Mouse (Mus musculus) retina, postnatal 1 day (tissue): ENCODE data around the gene Vdac1.

Experiments
- DNase-seq: peaks from one replicate; pipeline ENCODE4 v3.0.0-alpha.2; 2012

Gene Vdac1

GRCm38 (mm10) chr11:52421053-52421778 is 60.6 kb downstream of the Vdac1 start:
- DNase-seq = peak; percentile 81

- DNase-seq = no peak
These were observed 68.8 kb downstream of the Vdac1 start for GRCm38 (mm10) chr11:52429440-52429839.

GRCm38 (mm10) chr11:52431594-52431993 is 70.9 kb downstream of the Vdac1 start:
- DNase-seq = peak; percentile 49

- no peak for DNase-seq
These were observed 71.5 kb downstream of the Vdac1 start for GRCm38 (mm10) chr11:52432148-52432547.

- DNase-seq = no peak
These were observed 72.6 kb downstream of the Vdac1 start for GRCm38 (mm10) chr11:52433076-52433796.

- no peak for DNase-seq
These were observed 73.1 kb downstream of the Vdac1 start for GRCm38 (mm10) chr11:52433797-52434195.

GRCm38 (mm10) chr11:52435466-52435865 is 74.8 kb downstream of the Vdac1 start:
- DNase-seq = no peak

- no peak for DNase-seq
These were observed 76.5 kb downstream of the Vdac1 start for GRCm38 (mm10) chr11:52437123-52437522.
